Mouse (Mus musculus): ENCODE results near the gene Eno4.

Gene Eno4

GRCm38 (mm10) chr19:58974126-58974525 lies 30.9 kb downstream of the Eno4 start:
- in situ Hi-C loops (cut with MboI, MseI): no loop called here

GRCm38 (mm10) chr19:58975216-58975863 lies 32.1 kb downstream of the Eno4 start:
- in situ Hi-C loops (cut with MboI, MseI): no loop called here

- in situ Hi-C loops (cut with MboI, MseI): no loop called here
Measured at GRCm38 (mm10) chr19:58978401-58979171, 35.4 kb downstream of the Eno4 start.

- in situ Hi-C loops (cut with MboI, MseI): loop anchor here (10.0 kb wide), 1 partner anchor 975 kb away; no protein-coding TSS in a partner anchor
Measured at GRCm38 (mm10) chr19:58979436-58980055, 36.3 kb downstream of the Eno4 start.

- in situ Hi-C loops (cut with MboI, MseI): loop anchor here (10.0 kb wide), 1 partner anchor 975 kb away; no protein-coding TSS in a partner anchor
Measured at GRCm38 (mm10) chr19:58980056-58980440, 36.8 kb downstream of the Eno4 start.

GRCm38 (mm10) chr19:58981571-58981970 lies 38.3 kb downstream of the Eno4 start:
- in situ Hi-C loops (cut with MboI, MseI): loop anchor here (10.0 kb wide), 1 partner anchor 977 kb away; no protein-coding TSS in a partner anchor

- in situ Hi-C loops (cut with MboI, MseI): loop anchor here (10.0 kb wide), 1 partner anchor 1108 kb away; no protein-coding TSS in a partner anchor
Measured at GRCm38 (mm10) chr19:59002827-59003226, 59.6 kb downstream of the Eno4 start.

GRCm38 (mm10) chr19:59006577-59007340 lies 63.5 kb downstream of the Eno4 start:
- in situ Hi-C loops (cut with MboI, MseI): loop anchor here (10.0 kb wide), 1 partner anchor 1112 kb away; no protein-coding TSS in a partner anchor

- in situ Hi-C loops (cut with MboI, MseI): no loop called here
Measured at GRCm38 (mm10) chr19:59010802-59011201, 67.6 kb downstream of the Eno4 start.
